Mouse (Mus musculus) gastrocnemius, postnatal 4 days (tissue): ENCODE results near the gene Gm4871. TPM values are rescaled to one million over a fixed set of nuclear protein-coding genes. Genes with fewer than 3 reads are reported as not detected.
"Not testable (repeated sequence)": the region's sequence is repeated elsewhere in the genome, so short reads cannot be mapped to it uniquely, and the experiment has no call there.

Experiments used
- DNase-seq, 2 experiments: peaks; one replicate each; pipeline ENCODE4 v3.0.0; 2021 to 2022; ENCODE audit warnings: low spot score in 2 of 2, mixed read lengths in 2 of 2
- long read RNA-seq, 2 experiments: library from polyadenylated mRNA; stranded (forward); transcript quantifications; one replicate each; pipeline ENCODE4 v2.0.0; 2021
- total RNA-seq, 2 experiments: library from RNA; stranded (reverse); gene quantifications; 2 replicates each; pipeline ENCODE4 v1.2.3; 2021

Gm4871 gene
- not detected for total RNA-seq
- long read RNA-seq, experiment 1: 0 reads
- long read RNA-seq, experiment 2: 0 reads

- not testable (repeated sequence) for DNase-seq
These were observed at the start of gene Gm4871 for GRCm38 (mm10) chr5:145032391-145032790. TSS of gene Gm4871 (minus strand) at chr5:145032754.

DNA sequence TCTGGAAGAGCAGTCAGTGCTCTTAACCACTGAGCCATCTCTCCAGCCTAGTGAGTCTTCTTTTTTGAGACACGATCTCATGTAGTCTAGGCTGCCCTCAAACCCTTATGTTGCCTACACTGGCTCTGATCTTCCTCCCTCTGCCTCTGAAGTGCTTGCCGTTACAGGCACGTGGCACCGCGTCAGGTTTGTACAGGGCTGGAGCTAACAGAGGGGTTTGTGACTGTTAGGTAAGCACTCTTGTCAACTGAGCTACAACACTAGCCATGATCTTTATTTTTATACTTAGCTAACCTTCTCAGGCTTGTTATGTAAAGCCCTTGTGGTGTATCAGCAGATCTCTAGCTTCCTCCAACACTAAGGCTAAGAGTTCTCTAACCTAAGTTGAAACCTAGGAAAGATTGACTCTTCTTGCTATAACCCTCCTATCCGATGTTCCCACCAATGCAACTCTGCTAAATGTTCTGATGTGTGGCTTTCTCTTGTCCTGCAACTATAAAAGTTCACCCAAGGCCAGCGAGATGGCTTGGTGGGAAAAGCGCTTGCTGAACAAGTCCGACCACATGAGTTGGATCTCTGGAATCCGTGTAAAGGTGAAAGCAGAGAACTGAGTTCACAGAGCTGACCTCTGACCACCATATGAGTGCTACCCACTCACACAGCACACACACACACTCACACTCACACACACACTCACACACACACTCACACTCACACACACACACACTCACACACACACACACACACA is 49.5 kb upstream of the Gm4871 start:
- no peak for DNase-seq

DNA sequence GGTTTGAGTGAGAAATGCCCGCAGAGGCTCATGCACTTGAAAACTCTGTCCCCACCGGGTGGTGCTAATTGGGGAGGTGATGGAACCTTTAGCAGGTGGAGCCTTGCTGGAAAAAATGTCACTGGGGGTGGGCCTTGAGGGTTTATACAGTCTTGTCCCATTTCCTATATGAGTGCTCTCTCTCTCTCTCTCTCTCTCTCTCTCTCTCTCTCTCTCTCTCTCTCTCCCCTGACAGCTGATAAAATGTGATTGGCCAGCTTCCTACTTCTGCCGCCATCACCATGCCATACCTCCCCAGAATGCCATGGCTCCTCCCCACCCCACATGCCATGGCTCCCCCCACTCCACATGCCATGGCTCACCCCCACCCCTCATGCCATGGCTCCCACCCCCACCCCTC is 42.5 kb upstream of the Gm4871 start:
- DNase-seq: no peak

DNA sequence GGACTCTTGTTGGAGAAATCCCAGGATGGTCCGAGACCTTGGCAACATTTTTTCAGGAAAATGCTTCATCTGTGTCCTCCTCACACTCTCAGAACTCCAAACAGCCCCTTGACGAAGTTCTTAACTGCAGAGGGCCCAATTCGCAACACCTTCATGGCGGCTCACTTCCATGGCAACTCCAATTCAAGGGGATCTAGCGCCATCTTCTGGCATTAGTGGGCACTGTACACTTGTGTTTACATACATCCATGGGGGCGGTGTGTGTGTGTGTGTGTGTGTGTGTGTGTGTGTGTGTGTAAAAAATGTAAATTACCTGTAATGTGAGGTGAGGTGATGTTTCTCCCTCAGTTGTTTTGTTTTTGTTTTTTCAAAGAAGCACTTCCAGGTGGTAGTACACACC is 38.8 kb upstream of the Gm4871 start:
- no peak for DNase-seq

- DNase-seq: peak; percentile 48 to 75
These were observed 37.2 kb upstream of the Gm4871 start for GRCm38 (mm10) chr5:145069707-145070106.

- DNase-seq: no peak
These were observed 36.3 kb upstream of the Gm4871 start for GRCm38 (mm10) chr5:145068863-145069262.

- DNase-seq: no peak
These were observed 32.3 kb upstream of the Gm4871 start for GRCm38 (mm10) chr5:145064765-145065340.

- no peak for DNase-seq
These were observed 27.0 kb upstream of the Gm4871 start for GRCm38 (mm10) chr5:145059524-145059923.

- DNase-seq: no peak
These were observed 26.2 kb upstream of the Gm4871 start for GRCm38 (mm10) chr5:145058722-145059121.

DNA sequence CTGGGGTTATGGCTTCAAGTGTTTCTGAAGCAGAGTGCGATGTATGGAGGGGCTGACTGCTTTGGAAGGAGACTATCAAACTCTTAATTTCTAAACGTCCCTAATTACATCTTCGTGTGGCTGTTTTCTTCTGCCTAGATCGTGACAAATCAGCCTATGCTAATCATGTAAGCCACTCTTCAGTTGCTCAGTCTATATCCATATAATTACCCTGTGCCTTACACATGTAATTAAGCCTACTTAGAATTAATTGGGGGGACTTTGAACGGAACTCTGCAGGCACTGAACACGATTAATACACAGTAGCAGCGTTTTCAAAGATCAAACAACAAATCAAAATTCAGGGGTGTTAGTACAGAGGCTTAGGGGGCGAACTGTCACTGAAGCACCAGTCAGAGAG is 25.4 kb upstream of the Gm4871 start:
- no peak for DNase-seq

DNA sequence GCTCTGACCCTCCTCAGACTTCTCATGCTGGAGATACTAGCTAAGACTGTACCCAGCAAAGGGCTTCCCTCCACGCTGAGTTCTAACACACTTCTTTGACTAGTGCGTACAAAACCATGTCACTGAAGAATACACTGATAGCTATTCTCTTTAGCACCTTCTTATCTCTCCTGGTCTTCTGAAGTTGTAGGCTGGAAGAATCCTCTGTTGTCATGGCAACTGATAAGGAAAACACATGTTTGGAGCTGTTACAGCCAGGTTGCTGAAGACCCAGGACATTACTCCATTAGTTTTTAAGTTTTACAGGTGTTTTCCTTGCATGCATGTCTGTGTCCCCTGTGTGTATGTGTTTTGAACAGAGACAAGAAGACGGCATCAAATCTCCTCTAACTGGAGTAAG is 21.6 kb upstream of the Gm4871 start:
- not testable (repeated sequence) for DNase-seq

DNA sequence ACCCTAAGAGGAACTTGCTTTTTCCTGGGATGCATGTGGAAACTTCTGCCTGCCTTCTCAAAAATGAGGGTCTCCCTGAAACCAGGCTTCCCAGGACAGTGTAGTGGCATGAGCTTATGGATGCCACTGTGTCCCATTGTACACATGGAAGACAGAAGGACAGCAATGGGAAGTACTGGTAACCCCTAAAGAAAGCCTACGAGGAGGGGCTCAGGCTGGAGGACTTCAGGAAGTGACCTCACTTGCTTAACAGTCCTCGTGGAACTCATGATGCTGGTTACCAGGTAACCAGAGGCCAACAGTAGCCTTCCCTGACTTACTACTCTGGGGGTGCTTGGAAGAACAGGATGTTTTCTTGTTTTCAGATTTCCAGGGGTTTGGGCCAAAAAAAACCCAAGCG is 10.1 kb upstream of the Gm4871 start, which contains the start of gene 1700018F24Rik:
Gene 1700018F24Rik (plus strand): TSS at position 301 of the 400 bp plus-strand sequence.
- DNase-seq: not testable (repeated sequence)

DNA sequence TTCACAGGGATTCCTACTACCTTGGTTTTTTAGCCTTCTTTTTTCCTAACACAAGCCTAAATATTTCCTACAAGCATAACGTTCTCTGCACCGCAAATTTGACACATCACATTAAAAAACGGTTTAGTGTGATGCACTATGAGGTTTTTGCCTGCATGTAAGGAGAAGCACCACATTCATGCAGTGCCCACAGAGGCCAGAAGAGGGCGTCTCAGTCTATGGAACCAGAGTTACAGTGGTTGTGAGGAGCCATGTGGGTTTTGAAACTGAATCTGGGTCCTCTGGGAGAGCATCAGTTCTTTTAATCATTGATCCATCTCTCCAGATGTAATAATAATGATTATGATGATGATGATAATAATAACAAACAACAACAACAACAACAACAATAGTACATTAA is 9.1 kb upstream of the Gm4871 start:
- DNase-seq: no peak

GRCm38 (mm10) chr5:145030476-145030875 is 2.1 kb downstream of the Gm4871 start:
- DNase-seq: not testable (repeated sequence)

DNA sequence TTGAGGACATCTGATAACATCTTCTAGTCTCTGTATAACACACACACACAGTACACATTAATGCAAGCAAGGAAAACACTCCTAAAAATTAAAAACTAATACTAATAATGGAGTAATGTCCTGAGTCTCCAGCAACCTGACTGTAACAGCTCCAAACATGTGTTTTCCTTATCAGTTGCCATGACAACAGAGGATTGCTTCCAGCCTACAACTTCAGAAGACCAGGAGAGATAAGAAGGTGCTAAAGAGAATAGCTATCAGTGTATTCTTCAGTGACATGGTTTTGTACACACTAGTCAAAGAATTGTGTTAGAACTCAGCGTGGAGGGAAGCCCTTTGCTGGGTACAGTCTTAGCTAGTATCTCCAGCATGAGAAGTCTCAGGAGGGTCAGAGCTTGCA is 11.8 kb downstream of the Gm4871 start:
- not testable (repeated sequence) for DNase-seq

DNA sequence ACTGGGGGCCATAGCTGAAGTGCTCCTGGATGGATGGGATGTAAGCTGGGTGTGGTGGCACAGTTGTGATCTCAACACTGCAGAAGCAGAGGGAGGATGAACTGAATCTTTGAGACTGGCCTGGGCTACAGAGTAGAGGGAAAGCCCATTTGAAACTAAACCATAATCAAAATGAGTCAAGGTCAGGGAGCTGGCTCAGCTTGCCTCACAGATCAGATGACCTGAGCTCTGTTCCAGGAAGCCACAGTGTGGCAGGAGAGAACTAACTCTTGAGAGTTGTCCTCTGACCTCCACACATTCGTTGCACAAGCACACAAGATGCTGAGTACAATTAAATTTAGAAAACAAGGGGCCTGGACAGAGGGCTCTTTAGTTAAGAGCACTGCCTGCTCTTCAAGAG is 12.3 kb downstream of the Gm4871 start:
- DNase-seq: not testable (repeated sequence)

DNA sequence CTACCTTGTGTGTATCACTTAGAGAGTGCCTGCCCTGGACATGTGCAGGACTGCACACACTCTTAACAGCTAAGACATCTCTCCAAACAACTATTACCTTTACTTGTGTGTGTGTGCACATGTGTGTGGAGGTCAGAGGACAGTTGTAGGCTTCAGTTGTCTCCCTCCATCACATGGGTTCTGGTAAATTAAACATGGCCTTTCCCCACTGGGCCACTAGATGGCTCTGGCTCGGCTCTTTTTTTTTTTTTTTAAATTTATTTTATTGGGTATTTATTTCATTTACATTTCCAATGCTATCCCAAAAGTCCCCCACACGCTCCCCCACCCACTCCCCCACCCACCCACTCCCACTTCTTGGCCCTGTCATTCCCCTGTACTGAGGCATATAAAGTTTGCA is 15.8 kb downstream of the Gm4871 start:
- not testable (repeated sequence) for DNase-seq

DNA sequence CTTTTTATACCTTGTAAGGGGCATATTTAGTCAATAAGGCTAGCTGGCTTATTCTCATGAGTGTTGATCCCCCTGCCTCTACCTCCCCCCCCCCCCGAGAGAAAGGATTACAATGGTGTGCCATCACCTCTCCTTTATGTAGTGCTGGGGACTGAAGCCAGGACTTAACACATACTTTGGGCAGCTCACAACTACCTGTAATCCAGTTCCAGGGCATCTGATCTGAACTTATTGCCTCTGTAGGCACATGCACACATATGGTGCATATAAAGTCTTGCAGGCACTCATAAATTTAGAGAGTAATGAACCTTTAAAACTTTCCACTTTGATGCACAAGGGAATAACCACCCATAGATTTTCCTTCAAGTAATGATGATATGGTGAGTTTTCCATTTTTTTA is 18.3 kb downstream of the Gm4871 start:
- no peak for DNase-seq

DNA sequence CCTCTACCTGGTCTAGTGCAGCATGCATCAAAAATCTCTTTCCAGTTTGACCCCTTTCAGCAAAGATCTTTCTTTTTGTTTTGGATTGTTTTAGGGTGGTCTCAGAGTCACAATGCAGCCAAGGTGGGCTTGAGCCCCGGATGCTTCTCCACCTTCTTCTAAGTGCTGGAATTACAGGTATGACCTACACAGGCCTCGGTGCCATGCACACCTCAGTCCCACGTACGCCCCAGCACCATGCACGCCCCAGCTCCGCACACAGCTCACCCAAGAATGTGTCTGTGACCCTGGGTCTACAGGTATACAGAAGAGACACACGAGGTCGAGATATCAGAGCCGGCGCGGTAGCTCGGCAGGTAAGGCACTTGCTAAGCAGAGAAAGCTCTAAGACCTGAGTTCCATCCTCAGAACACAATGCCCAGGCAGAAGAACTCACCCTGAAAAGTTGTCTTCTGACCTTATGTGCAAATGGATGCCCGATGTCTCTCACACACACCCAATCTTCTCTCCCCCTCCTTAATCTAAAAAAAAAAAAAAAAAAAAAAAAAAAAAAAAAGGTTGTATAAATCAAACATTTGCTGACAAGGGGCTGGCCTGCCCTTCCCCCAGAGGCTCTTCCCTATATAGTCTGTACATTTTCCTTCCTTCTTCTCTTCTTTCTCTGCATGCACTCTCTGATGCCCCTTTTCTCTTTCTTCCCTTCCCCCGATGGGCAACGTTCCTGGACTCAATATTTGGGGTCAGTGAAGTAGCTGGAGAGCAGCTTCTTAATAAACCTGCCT is 23.5 kb downstream of the Gm4871 start:
- DNase-seq: no peak

GRCm38 (mm10) chr5:145005596-145005995 is 27.0 kb downstream of the Gm4871 start:
- DNase-seq: no peak

GRCm38 (mm10) chr5:145004495-145004894 is 28.1 kb downstream of the Gm4871 start:
- DNase-seq: no peak

DNA sequence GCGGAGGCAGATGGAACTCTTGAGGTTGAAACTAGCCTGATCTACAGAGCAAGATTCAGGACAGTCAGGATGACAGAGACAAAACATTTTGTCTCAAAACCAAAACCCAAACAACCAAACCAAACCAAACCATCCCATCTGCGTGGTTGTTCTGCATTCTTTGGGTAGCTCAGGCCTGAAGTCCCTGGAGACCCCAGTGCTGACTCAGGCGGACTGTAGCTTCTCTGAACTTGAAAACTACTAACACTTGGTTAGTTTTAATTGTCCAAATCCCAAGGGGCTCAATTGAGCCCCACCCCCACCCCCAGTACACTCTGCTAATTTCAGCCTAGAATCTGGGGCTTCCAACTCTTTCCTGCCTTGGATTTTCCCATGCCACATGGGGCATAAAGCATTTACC is 29.2 kb downstream of the Gm4871 start:
- no peak for DNase-seq
